Mouse (Mus musculus): ENCODE results near the gene Eef1e1. TPM values are rescaled to one million over a fixed set of nuclear protein-coding genes. Genes with fewer than 3 reads are reported as not detected.

Gene Eef1e1
- total RNA-seq, 1 experiment, result 111 TPM

GRCm38 (mm10) chr13:38616887-38617286 lies 42.0 kb downstream of the Eef1e1 start:
- DNase-seq (ENCODE audit: low read depth, low spot score), result no peak
- Histone ChIP-seq H3K9me3 (ENCODE audit: control insufficient read depth, insufficient read depth, low read depth, low read length) (no peaks in the 10 kb centered on the region), H3K9ac (ENCODE audit: insufficient read depth, low read depth, low read length, poor library complexity, severe bottlenecking) (no peak overlapping the region), H3K27ac (ENCODE audit: insufficient read depth, low read depth, low read length, poor library complexity, severe bottlenecking) (no peak overlapping the region), H3K36me3 (ENCODE audit: control insufficient read depth, insufficient read depth, low read length, poor library complexity, severe bottlenecking) (peaks cover 6% of the 10 kb centered on the region; the same call in 1 of the 2 replicates), H3K4me3 (ENCODE audit: insufficient read depth in 1 of 2, low read depth in 1 of 2, low read length in 2 of 2, poor library complexity in 1 of 2, severe bottlenecking in 1 of 2) (no peak overlapping the region), H3K4me1 (ENCODE audit: control insufficient read depth in 2 of 2, insufficient read depth in 2 of 2, low read length in 2 of 2, poor library complexity in 1 of 2) (no peaks in the 10 kb centered on the region)
- in situ Hi-C loops (cut with MboI; ENCODE audit: low sequenced_read_pairs in 2 of 2, unreplicated experiment in 2 of 2), result no loop called here
- TF ChIP-seq HCFC1 (IDR thresholded peaks at IDR 0.05; ENCODE audit: borderline replicate concordance, insufficient read depth, low read length), result no peak
- no peak for TF ChIP-seq ZC3H11A (IDR thresholded peaks at IDR 0.05; ENCODE audit: borderline replicate concordance, low read depth, low read length)
- no peak for TF ChIP-seq MAFK (IDR thresholded peaks at IDR 0.05; ENCODE audit: insufficient read depth, low read depth, low read length)
- TF ChIP-seq CHD2 (IDR thresholded peaks at IDR 0.05; ENCODE audit: low read depth, low read length), result no peak
- TF ChIP-seq ZNF384 (IDR thresholded peaks at IDR 0.05; ENCODE audit: low read depth, low read length), result no peak

GRCm38 (mm10) chr13:38615656-38616055 lies 43.2 kb downstream of the Eef1e1 start:
- H3K36me3 ChIP-seq (ENCODE audit: control insufficient read depth, insufficient read depth, low read length, poor library complexity, severe bottlenecking), result peaks cover 6% of the 10 kb centered on the region; the same call in 1 of the 2 replicates
- H3K9me3 ChIP-seq (ENCODE audit: control insufficient read depth, insufficient read depth, low read depth, low read length), result no peaks in the 10 kb centered on the region
- in situ Hi-C loops (cut with MboI; ENCODE audit: low sequenced_read_pairs in 2 of 2, unreplicated experiment in 2 of 2), result no loop called here
- no peak for TF ChIP-seq ZNF384 (IDR thresholded peaks at IDR 0.05; ENCODE audit: low read depth, low read length)
- no peak for TF ChIP-seq HCFC1 (IDR thresholded peaks at IDR 0.05; ENCODE audit: borderline replicate concordance, insufficient read depth, low read length)
- no peak for TF ChIP-seq ZC3H11A (IDR thresholded peaks at IDR 0.05; ENCODE audit: borderline replicate concordance, low read depth, low read length)
- TF ChIP-seq CHD2 (IDR thresholded peaks at IDR 0.05; ENCODE audit: low read depth, low read length), result no peak
- no peak for TF ChIP-seq MAFK (IDR thresholded peaks at IDR 0.05; ENCODE audit: insufficient read depth, low read depth, low read length)
- H3K9ac ChIP-seq (ENCODE audit: insufficient read depth, low read depth, low read length, poor library complexity, severe bottlenecking), result no peak overlapping the region
- H3K27ac ChIP-seq (ENCODE audit: insufficient read depth, low read depth, low read length, poor library complexity, severe bottlenecking), result no peak overlapping the region
- H3K4me1 ChIP-seq (ENCODE audit: control insufficient read depth in 2 of 2, insufficient read depth in 2 of 2, low read length in 2 of 2, poor library complexity in 1 of 2), result no peaks in the 10 kb centered on the region
- no peak overlapping the region for H3K4me3 ChIP-seq (ENCODE audit: insufficient read depth in 1 of 2, low read depth in 1 of 2, low read length in 2 of 2, poor library complexity in 1 of 2, severe bottlenecking in 1 of 2)
- DNase-seq (ENCODE audit: low read depth, low spot score), result no peak

GRCm38 (mm10) chr13:38614298-38614697 lies 44.6 kb downstream of the Eef1e1 start:
- in situ Hi-C loops (cut with MboI; ENCODE audit: low sequenced_read_pairs in 2 of 2, unreplicated experiment in 2 of 2), result no loop called here
- no peak for DNase-seq (ENCODE audit: low read depth, low spot score)
- Histone ChIP-seq H3K4me1 (ENCODE audit: control insufficient read depth in 2 of 2, insufficient read depth in 2 of 2, low read length in 2 of 2, poor library complexity in 1 of 2) (no peaks in the 10 kb centered on the region), H3K27ac (ENCODE audit: insufficient read depth, low read depth, low read length, poor library complexity, severe bottlenecking) (no peak overlapping the region), H3K4me3 (ENCODE audit: insufficient read depth in 1 of 2, low read depth in 1 of 2, low read length in 2 of 2, poor library complexity in 1 of 2, severe bottlenecking in 1 of 2) (no peak overlapping the region), H3K9ac (ENCODE audit: insufficient read depth, low read depth, low read length, poor library complexity, severe bottlenecking) (no peak overlapping the region), H3K36me3 (ENCODE audit: control insufficient read depth, insufficient read depth, low read length, poor library complexity, severe bottlenecking) (peaks cover 6% of the 10 kb centered on the region; the same call in 1 of the 2 replicates), H3K9me3 (ENCODE audit: control insufficient read depth, insufficient read depth, low read depth, low read length) (no peaks in the 10 kb centered on the region)
- TF ChIP-seq MAFK (IDR thresholded peaks at IDR 0.05; ENCODE audit: insufficient read depth, low read depth, low read length) (no peak), ZNF384 (IDR thresholded peaks at IDR 0.05; ENCODE audit: low read depth, low read length) (no peak), HCFC1 (IDR thresholded peaks at IDR 0.05; ENCODE audit: borderline replicate concordance, insufficient read depth, low read length) (no peak), CHD2 (IDR thresholded peaks at IDR 0.05; ENCODE audit: low read depth, low read length) (no peak), ZC3H11A (IDR thresholded peaks at IDR 0.05; ENCODE audit: borderline replicate concordance, low read depth, low read length) (no peak)

DNA sequence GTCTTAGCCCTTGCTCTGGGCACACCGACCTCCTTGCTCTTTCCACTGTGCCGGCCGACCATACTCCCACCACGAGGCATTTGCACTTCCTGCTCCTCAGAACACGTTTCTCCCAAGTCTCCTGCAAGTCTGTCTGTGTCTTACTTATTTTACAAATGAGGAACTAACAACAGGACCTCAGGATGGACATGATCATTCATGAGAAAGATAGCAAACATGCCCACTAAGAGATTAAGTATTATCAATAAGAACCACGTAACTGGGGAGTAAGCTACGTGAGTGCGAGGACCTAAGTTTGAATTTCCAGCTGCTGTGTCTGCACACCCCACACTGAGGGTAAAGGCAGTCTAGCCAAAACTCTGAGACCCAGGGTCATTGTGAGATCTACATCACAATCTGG lies 45.3 kb downstream of the Eef1e1 start:
- Histone ChIP-seq H3K9ac (ENCODE audit: insufficient read depth, low read depth, low read length, poor library complexity, severe bottlenecking) (no peak overlapping the region), H3K27ac (ENCODE audit: insufficient read depth, low read depth, low read length, poor library complexity, severe bottlenecking) (no peak overlapping the region)
- DNase-seq (ENCODE audit: low read depth, low spot score), result no peak

More for the DNA sequence above, 45.3 kb downstream of the Eef1e1 start:
- no peaks in the 10 kb centered on the region for H3K9me3 ChIP-seq (ENCODE audit: control insufficient read depth, insufficient read depth, low read depth, low read length)
- no peaks in the 10 kb centered on the region for H3K4me1 ChIP-seq (ENCODE audit: control insufficient read depth in 2 of 2, insufficient read depth in 2 of 2, low read length in 2 of 2, poor library complexity in 1 of 2)
- in situ Hi-C loops (cut with MboI; ENCODE audit: low sequenced_read_pairs in 2 of 2, unreplicated experiment in 2 of 2), result no loop called here
- TF ChIP-seq CHD2 (IDR thresholded peaks at IDR 0.05; ENCODE audit: low read depth, low read length) (no peak), HCFC1 (IDR thresholded peaks at IDR 0.05; ENCODE audit: borderline replicate concordance, insufficient read depth, low read length) (no peak), ZNF384 (IDR thresholded peaks at IDR 0.05; ENCODE audit: low read depth, low read length) (no peak), MAFK (IDR thresholded peaks at IDR 0.05; ENCODE audit: insufficient read depth, low read depth, low read length) (no peak), ZC3H11A (IDR thresholded peaks at IDR 0.05; ENCODE audit: borderline replicate concordance, low read depth, low read length) (no peak)
- H3K4me3 ChIP-seq (ENCODE audit: insufficient read depth in 1 of 2, low read depth in 1 of 2, low read length in 2 of 2, poor library complexity in 1 of 2, severe bottlenecking in 1 of 2), result no peak overlapping the region
- H3K36me3 ChIP-seq (ENCODE audit: control insufficient read depth, insufficient read depth, low read length, poor library complexity, severe bottlenecking), result peaks cover 6% of the 10 kb centered on the region; the same call in 1 of the 2 replicates

Data from ES-E14 (cell line).